Mouse (Mus musculus): ENCODE measurements around the gene Gm21887. TPM values are rescaled to one million over a fixed set of nuclear protein-coding genes. Genes with fewer than 3 reads are reported as not detected.
A peak's percentile ranks its signal among the peaks of the same experiment; 100 is the strongest.
"Not testable (repeated sequence)": the region's sequence is repeated elsewhere in the genome, so short reads cannot be mapped to it uniquely, and the experiment has no call there.

Gm21887 gene
- total RNA-seq (2022): 10 to 100 TPM; 16.4 to 40.2 (median 21.6) TPM

DNA sequence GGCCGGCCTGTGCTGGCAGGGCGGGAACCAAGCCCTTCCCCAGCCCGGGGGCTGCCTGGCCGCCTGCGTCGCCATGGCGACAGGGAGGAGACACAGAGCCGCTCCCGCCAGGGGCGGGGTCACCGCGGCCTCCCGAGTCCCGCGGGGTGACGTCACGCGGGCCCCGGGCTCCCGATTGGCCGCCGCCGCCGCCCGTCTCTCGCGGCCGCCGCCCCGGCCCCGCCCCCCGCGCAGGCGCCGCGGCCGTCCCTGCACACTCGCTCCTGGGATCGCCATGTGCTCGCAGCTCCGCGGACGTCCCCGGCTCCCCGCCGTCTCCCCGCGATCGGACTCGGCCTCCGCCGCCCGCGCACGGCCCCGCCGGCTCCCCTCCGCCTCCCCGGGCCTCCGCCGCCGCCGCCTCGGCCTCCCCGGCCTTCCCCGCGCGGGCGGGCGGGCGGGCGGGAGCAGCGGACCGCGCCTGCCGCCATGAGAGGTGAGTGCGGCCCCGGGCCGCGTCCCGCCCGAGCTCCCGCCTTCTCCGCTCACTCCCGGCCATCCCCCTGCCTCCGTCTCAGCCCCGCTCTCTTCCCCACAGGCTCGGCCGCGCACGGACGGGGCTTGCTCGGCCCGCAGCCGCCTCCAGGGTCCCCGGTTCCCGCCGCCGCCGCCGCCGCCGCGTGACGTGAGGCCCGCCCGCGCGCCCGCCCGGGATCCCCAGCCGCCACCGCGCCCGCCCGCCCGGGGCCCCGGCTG is at the start of gene Gm21887:
Gene Gm21887 (plus strand): TSS at position 644 of the 735 bp plus-strand sequence.
- DNase-seq (ENCODE audit: low spot score in 2 of 2): peak; percentile 96 to 97

DNA sequence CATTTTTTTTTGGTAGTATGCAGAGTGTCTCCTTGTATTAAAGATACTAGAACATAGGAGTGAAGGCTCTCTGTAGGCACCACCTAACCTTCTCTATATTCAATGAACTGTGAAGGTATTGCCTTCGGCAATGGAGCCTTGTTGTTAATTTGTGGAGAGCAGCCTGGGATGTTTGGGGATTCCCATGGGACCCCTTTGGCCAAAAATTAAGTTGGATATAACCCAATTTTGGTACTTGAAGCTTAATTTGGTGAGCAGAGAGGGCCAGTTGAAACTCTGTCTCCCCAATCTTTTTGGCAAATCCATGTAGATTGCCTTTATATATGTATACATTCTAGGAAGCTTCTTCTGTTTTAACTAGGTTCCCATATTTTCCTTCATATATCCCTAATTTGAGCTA is 40.1 kb upstream of the Gm21887 start:
- no peak for DNase-seq (ENCODE audit: low spot score in 2 of 2)

DNA sequence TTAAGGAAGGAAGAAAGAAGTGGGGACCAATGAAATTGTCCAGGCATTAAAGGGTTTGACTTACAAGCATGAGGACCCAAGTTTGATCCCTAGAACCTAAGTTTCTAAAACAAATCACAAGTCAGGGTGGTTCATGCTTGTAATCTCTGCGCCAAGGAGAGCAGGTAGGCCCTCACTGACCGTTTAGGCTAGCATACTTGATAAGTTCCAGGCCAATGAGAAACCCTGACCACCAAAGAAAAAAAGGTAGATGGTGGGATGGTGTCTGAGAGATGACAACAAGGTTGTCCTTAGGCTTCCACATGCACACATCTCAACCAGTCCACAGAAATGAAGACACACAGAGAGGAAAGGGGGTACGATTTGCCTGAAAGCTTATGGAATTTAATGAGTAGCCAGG is 39.7 kb upstream of the Gm21887 start:
- DNase-seq (ENCODE audit: low spot score in 2 of 2): not testable (repeated sequence)

DNA sequence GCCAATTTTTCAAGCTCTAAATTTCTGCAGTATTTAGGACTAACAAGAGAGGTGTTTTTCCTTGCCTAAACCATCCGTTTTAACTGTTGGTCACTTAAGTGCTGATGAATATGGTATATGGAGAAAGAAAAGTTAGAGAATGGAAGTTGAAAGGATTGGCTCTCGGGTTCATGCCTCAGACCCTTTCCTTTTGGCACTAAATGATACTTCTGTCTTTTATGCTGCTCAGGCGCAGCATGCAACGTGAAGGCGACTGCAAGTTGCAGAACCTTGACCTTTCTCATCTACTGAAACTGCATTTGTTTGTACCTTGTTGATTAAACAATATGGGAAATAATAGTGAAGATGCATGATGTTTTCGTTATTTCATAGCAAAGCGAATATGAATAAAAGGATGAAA is 38.9 kb upstream of the Gm21887 start:
- not testable (repeated sequence) for DNase-seq (ENCODE audit: low spot score in 2 of 2)

DNA sequence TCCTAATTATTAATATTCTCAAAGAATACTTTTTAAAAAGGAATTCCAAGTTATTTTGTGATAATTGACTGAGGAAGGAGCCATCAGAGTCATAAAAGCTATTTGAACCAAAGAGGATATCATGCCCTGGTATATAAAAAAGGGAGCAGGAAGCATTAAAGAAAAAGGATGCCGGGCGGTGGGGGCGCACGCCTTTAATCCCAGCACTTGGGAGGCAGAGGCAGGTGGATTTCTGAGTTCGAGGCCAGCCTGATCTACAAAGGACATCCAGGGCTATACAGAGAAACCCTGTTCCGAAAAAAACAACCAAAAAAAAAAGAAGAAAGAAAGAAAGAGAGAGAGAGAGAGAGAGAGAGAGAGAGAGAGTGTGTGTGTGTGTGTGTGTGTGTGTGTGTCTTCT is 37.9 kb upstream of the Gm21887 start:
- not testable (repeated sequence) for DNase-seq (ENCODE audit: low spot score in 2 of 2)

DNA sequence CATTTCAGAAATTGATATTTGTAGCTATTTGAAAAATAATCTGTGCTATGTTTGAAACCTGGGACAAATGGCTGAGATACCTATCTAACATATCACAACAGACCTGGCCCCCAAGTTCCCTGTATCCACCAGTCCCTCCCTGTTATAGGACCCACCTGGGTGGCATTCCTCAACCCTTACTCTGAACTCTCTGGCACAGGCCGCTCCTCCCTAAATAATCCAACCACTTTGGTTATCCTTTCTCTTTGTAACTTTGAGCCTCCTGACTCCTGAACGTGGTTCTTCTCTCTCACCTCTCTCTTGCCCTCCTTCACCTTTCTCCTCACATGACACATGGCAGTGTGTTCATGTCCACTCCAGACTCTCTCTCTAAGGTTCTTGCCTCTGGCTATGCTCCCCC is 37.3 kb upstream of the Gm21887 start:
- DNase-seq (ENCODE audit: low spot score in 2 of 2): not testable (repeated sequence)

DNA sequence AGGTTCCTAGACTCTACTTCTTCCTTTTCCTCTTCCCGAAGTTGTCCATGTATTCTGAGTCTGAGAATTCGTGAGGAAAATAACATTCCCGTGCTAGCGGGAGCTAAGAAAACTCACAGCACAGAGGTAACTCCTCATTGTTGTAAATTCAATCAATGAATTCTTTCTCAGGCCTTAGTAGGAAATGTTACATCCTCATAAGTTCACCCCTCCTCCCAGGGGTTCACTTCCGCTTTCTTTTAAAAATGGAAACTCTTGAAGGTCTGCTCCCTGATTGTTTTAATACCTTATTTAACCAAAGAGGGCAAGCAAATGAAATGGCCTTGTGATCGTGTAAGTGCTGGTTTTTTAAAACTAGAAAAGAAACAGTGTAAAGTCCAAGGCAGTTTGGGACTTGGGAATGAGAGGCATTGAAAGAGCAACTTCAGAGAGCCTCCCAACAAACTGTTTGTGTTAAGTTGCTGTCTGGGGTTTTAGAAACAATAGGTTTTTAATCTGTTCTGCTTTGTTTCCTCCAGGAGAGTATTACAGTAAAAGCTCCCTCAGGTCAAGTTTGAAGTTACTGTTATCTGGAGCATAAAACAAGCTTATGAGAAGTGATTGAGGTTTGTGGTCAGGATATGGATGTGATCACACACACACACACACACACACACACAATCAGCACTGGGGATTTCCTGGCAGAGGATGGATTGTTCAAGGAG is 36.5 kb upstream of the Gm21887 start:
- not testable (repeated sequence) for DNase-seq (ENCODE audit: low spot score in 2 of 2)

DNA sequence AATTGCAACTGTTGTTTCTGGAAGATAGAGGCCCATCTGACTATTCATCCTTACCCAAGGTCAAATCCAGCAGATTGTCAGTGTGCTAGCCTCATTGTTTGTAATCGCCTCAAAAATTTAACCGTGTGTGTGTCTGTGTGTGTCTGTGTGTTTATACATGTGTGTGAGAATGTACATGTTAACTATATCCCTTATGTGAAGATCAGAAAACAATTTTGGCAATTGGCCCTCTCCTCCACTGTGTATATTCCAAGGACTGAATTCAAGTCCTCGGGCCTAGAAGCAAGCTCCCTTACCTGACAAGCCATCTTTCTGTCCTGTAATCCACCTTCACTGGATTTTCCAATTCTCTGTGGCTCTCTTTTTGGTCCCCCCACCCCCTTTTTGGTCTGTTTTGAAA is 35.7 kb upstream of the Gm21887 start:
- DNase-seq (ENCODE audit: low spot score in 2 of 2): not testable (repeated sequence)

DNA sequence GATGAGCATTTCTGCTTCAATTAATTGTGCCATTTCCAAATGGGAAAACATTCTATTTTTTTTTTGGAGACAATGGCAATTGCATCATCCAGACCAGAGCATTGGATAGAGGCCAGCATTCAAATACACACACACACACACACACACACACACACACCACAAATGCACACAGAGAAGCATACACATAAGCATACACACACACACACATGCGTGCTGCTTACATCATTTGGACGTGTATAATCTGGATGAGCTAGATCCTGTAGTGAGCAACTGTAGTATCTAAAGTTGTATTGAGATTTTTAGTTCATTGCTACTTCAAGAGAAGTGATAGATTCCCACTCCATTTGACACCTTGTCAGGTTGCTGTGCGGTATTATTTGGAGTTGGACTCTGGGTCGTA is 35.0 kb upstream of the Gm21887 start:
- DNase-seq (ENCODE audit: low spot score in 2 of 2): peak in 1 of 2 experiments; percentile 8

DNA sequence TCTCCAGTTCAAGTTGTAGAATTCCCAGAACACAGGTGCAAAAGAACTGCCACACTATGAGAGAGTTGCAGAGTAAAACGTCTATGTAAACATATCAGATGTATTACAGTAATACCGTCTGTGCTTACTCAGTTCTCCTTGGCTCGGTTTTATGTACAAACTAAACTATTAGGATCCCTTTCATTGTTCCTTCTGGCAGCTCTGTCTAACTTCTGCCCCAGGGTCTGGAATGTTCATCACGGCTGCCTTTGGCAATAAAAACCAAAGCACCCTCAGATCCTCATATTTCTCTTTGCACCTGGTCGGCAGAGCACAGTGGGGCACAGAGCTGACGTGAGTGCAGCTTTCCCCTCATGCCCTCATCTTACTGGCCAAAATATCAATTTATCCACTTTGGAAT is 34.5 kb upstream of the Gm21887 start:
- peak in 1 of 2 experiments; percentile 29 for DNase-seq (ENCODE audit: low spot score in 2 of 2)

DNA sequence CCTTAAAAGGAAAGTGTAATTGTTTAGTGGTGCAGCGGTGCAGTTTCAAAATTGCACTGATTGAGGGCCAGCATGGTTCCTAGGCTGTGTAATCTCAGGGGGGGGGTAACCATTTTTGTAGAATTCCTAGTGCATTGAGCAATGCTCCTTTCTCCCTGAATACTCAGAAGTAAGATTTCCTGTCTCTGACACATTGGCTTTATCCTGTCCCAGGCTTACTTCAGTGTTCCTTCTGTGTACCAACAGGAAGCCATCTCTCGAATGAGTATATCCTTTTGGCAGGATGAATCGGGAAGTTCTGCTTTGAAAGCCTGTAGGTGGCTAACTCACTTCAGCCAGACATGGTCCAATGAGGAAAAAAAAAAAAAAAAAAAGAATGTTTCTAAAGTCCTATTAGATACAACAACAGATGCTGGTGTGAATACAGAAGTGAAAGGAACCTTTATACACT is 33.8 kb upstream of the Gm21887 start:
- peak in 1 of 2 experiments; percentile 5 for DNase-seq (ENCODE audit: low spot score in 2 of 2)

DNA sequence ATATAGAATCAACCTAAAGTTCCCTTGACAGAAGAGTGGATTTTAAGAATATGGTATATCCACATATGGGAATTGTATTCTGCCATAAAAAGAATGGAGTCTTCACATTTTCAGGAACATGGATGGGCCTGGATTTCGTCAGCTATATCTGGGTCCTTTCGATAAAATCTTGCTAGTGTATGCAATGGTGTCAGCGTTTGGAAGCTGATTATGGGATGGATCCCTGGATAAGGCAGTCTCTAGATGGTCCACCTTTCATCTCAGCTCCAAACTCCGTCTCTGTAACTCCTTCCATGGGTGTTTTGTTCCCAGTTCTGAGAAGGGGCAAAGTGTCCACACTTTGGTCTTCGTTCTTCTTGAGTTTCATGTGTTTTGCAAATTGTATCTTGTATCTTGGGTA is 33.1 kb upstream of the Gm21887 start:
- DNase-seq (ENCODE audit: low spot score in 2 of 2): not testable (repeated sequence)

DNA sequence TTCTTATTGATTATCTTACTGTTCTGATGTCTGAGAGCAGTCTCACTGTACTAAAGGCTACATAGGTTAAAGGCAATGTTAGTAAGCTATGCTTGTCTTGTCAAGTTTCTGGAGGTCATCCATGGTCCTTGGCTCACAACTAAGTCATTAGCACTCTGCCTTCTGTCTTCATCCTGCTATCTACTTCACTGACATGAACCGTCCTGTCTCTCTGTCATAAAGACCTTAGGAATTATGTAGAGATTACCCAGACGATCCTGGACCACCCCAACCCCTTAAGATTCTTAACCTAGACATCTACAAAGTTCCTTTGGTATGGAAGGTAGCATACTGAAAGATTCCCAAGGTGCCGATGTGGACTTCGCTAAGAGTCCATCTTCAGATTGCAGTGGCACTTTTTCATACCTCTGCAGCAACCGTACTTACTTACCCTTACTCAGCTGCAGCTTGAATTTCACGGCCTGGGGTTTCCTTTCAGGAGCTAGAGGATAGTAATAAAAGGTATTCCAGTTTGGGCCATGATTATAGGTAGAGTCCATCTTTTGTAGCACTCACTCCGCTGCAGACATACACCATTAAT is 31.5 kb upstream of the Gm21887 start:
- peak; percentile 13 to 21 for DNase-seq (ENCODE audit: low spot score in 2 of 2)

DNA sequence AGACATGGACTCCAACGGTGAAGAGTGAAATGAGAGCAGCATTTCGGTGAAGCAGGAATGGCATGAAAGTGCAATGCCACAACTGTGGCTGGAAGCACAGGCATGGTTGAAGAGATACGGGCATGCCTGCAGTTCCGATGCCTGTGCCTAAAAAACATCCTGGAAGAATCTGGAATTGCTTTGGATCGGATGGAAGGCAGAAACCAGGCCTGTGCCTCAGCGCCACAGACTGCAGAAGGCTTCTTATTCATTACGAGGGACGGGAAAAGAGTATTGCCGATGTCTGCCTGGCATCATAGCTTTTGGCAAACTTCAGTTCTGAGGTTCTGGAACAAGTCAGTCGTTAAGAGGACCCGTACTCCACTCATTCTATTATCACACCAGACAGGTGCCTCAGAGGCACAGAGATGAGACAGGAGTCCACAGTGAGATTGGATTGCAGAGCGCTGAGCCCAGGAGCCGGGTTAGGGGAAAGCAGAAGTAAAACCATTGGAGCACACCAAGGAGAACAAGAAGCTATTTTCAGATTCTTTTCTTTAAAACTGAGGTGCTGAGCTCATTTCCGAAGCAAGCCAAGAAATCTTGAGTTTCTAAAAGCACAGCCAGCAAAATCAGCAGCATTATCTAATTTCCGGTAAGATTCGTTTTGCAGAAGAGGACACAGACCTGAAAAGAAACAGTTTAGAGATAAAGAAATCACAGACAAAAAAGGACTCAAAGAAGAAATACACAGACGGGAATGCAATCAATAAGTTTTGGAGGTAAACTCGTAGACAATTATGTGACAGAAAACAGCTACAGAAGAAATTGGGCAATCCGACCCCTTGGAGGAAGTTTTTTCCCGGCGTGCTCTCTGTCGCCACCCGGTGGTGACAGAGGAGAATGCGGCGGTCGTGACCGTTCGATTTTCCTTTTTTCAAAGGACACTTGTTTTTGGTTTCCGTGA is 30.8 kb upstream of the Gm21887 start:
- DNase-seq (ENCODE audit: low spot score in 2 of 2): peak; percentile 65 to 70

DNA sequence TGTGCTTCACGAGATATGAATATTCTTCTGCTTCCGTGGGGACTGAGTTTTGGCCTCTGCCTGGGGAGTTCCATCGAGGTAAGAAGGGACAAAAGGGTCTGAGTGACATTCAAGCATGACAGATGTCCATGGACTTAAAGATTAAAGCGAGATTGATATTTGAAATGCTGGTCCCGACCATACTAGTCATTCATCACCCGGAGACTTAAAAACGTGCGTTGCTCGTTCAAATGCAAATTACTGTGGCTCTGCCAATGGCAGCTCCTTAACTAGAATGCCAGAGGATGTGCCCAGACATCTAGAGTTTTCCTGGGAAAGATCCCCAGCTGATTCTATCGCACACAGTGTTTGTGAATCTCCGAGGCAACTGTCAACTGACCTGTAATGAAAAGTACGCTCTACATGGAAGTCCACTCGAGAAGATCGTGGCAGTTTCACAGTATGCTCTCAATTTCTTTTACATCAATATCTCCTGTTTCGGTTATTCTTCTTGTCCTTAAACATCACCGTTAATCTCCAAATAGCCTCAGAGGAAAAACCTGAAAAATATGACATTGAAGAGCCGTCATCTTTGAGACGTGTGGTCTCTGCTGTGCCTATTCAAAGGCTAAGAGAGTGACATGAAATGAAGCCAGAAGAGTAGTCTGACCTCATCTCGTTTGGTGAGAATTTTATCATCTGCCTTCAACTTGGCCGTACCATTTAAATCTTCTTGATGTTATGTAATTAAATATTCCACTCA is 29.8 kb upstream of the Gm21887 start:
- DNase-seq (ENCODE audit: low spot score in 2 of 2): peak; percentile 13 to 24

DNA sequence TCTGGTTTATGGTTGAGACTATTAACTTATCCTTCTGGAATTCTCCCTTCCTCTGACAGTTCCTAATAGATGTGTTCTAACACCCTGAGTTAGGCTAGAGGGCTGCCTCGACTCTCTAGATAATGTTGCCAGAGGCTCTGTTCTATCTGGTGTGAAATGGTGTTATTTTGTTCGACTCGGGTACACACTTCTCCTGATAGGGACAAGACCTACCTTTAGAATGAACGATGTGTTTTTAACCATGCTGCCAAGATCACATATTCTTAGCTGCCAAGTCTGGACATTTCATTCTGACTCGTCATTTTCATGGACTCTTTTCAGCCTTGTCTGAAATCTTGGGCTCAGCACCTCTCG is 29.3 kb upstream of the Gm21887 start:
- not testable (repeated sequence) for DNase-seq (ENCODE audit: low spot score in 2 of 2)

DNA sequence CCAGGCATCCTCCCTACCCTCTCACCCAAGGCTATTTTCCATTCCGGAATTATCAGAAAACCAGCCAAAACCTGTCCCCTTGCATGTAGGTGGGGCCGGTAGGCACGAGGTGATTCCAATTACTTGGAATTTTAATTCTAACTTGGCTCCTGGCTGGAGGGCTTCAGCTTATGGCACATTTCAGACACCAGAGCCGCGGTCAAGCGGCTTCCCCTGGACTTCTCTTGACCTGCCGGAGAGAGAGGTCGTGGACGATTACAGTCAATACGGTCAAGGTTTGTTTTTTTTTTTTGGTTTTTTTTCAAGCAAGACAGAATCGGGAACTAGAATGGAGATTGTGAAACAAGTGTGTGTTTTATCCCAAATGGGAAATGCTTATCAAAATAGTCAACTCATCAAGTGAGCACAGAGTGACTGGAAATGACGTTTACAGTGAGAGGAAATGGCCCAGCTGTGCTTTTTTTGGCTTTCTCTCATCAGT is 28.6 kb upstream of the Gm21887 start:
- peak in 1 of 2 experiments; percentile 26 for DNase-seq (ENCODE audit: low spot score in 2 of 2)

DNA sequence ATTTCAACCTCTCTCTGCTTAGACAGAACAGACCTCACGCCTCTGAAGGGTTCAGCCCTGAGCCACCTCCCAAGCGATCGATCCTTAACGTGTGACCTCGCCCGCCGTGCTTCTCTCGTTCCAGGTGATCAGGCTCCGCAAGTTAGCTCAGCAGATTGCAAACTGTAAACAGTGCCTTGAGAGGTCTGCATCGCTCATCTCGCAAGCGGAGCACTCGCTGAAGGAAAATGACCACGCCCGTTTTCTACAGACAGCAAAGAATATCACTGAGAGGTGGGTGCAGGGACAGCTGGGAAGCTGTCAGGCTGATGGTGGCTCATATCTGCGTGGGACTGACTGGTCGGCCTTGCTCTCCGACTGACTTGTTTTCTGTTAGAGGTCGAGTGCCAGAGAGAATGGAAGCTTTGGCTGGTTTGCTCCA is 27.7 kb upstream of the Gm21887 start:
- DNase-seq (ENCODE audit: low spot score in 2 of 2): peak; percentile 34 to 41

DNA sequence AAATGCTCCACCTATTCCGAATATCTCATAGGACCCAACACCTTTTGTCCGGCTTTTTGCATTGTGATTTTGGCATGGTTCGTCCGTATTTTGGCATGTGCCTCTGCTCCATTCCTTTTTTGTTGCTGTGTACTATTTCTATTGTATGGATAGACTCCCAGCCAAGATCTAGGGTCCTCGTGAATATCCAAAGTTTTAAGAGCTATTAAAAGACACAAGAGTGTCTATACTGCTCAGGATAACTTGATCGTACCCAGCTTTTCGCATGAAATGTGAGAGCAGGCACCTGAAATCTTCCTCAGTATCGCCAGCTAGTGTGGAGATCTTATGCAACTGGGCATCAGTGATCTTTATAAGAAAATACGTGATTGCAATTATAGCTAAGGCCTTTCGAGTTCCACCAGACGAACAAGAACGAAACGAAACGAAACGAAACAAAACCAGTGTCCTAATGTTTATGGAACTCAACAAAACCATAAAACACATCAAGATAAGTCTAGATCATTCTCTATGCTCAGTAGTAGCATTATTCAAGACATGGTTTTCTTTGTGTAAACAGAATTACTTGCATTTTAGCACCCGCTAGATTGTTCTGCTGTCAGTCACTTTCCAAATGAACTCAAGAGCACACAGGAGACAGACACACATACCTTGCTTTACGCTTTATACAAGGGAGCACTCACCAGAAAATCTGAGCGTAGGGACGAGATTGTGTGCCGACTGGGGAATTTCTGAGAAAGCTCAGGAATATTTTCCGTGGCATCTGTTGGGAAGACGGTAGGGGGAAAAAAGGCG is 26.7 kb upstream of the Gm21887 start:
- peak in 1 of 2 experiments; percentile 2 for DNase-seq (ENCODE audit: low spot score in 2 of 2)
